Mouse (Mus musculus): ENCODE data around the gene Sec14l1. TPM values are rescaled to one million over a fixed set of nuclear protein-coding genes. Genes with fewer than 3 reads are reported as not detected.

Gene Sec14l1
- polyA plus RNA-seq, 1 experiment from 2014 or later, result 87.6 TPM

GRCm38 (mm10) chr11:117072128-117072527 lies 42.8 kb upstream of the Sec14l1 start:
- DNase-seq (ENCODE audit: low spot score) (peak; percentile 91), ATAC-seq (replicated peaks; ENCODE audit: low FRiP score, low read depth) (0 out of 2 replicates have a peak, but pooled peaks have one; percentile 6)
- Histone ChIP-seq H3K9me3 (replicated peaks; ENCODE audit: low read length) (no peaks in the 10 kb centered on the region), H3K36me3 (ENCODE audit: insufficient read depth, low read length) (no peaks in the 10 kb centered on the region), H3K4me2 (ENCODE audit: low read length) (no peak overlapping the region), H3K9ac (ENCODE audit: low read depth, low read length) (no peak overlapping the region), H3K27me3 (ENCODE audit: insufficient read depth, low read length) (no peaks in the 10 kb centered on the region), H3K4me3 (replicated peaks; ENCODE audit: low read depth, low read length) (no peak overlapping the region), H3K4me1 (replicated peaks; ENCODE audit: insufficient read depth, low read length) (peaks cover 1% of the 10 kb centered on the region; the same call in 1 of the 2 replicates), H3K27ac (no peak overlapping the region)
- under 1% methylated on average over 13 of the region's 13 CpGs for WGBS
- peak; percentile 97 for TF ChIP-seq CTCF (IDR thresholded peaks at IDR 0.05; ENCODE audit: low read depth)

GRCm38 (mm10) chr11:117073426-117073825 lies 41.5 kb upstream of the Sec14l1 start:
- Histone ChIP-seq H3K4me1 (replicated peaks; ENCODE audit: insufficient read depth, low read length) (peaks cover 9% of the 10 kb centered on the region), H3K27me3 (ENCODE audit: insufficient read depth, low read length) (no peaks in the 10 kb centered on the region), H3K36me3 (ENCODE audit: insufficient read depth, low read length) (peaks cover 4% of the 10 kb centered on the region; the same call in 1 of the 2 replicates), H3K9ac (ENCODE audit: low read depth, low read length) (no peak overlapping the region), H3K27ac (no peak overlapping the region), H3K9me3 (replicated peaks; ENCODE audit: low read length) (no peaks in the 10 kb centered on the region), H3K4me2 (ENCODE audit: low read length) (no peak overlapping the region), H3K4me3 (replicated peaks; ENCODE audit: low read depth, low read length) (no peak overlapping the region)
- ATAC-seq (replicated peaks; ENCODE audit: low FRiP score, low read depth) (no peak), DNase-seq (ENCODE audit: low spot score) (no peak)
- 93% methylated on average over 9 of the region's 9 CpGs for WGBS
- peak; percentile 37 for TF ChIP-seq CTCF (IDR thresholded peaks at IDR 0.05; ENCODE audit: low read depth)

GRCm38 (mm10) chr11:117076576-117077196 lies 38.3 kb upstream of the Sec14l1 start:
- ATAC-seq (replicated peaks; ENCODE audit: low FRiP score, low read depth) (peak; percentile 66), DNase-seq (ENCODE audit: low spot score) (peak; percentile 94)
- peak overlapping the region; percentile 86 for H3K4me3 ChIP-seq (replicated peaks; ENCODE audit: low read depth, low read length)
- no peaks in the 10 kb centered on the region for H3K9me3 ChIP-seq (replicated peaks; ENCODE audit: low read length)
- H3K4me2 ChIP-seq (ENCODE audit: low read length), result peak overlapping the region; percentile 80
- no peaks in the 10 kb centered on the region for H3K27me3 ChIP-seq (ENCODE audit: insufficient read depth, low read length)
- WGBS, result under 1% methylated on average over 54 of the region's 54 CpGs
- peaks cover 16% of the 10 kb centered on the region for H3K4me1 ChIP-seq (replicated peaks; ENCODE audit: insufficient read depth, low read length)
- peak overlapping the region; percentile 81 for H3K9ac ChIP-seq (ENCODE audit: low read depth, low read length)
- TF ChIP-seq CTCF (IDR thresholded peaks at IDR 0.05; ENCODE audit: low read depth), result peak; percentile 18; the same call in 1 of the 2 replicates
- peak overlapping the region; percentile 80 for H3K27ac ChIP-seq
- H3K36me3 ChIP-seq (ENCODE audit: insufficient read depth, low read length), result peaks cover 28% of the 10 kb centered on the region; the same call in 1 of the 2 replicates

- 5% methylated on average over 8 of the region's 8 CpGs for WGBS
Observed at GRCm38 (mm10) chr11:117077227-117077626, 37.7 kb upstream of the Sec14l1 start.

GRCm38 (mm10) chr11:117077902-117078301 lies 37.1 kb upstream of the Sec14l1 start:
- WGBS, result 81% methylated on average over 8 of the region's 8 CpGs
- no peak overlapping the region for H3K27ac ChIP-seq
- DNase-seq (ENCODE audit: low spot score), result no peak

More at GRCm38 (mm10) chr11:117077227-117077626, 37.7 kb upstream of the Sec14l1 start:
- Histone ChIP-seq H3K4me2 (ENCODE audit: low read length) (peak overlapping the region; percentile 80), H3K9ac (ENCODE audit: low read depth, low read length) (peak overlapping the region; percentile 81), H3K9me3 (replicated peaks; ENCODE audit: low read length) (no peaks in the 10 kb centered on the region), H3K36me3 (ENCODE audit: insufficient read depth, low read length) (peaks cover 28% of the 10 kb centered on the region; the same call in 1 of the 2 replicates), H3K4me1 (replicated peaks; ENCODE audit: insufficient read depth, low read length) (peaks cover 16% of the 10 kb centered on the region), H3K27ac (peak overlapping the region; percentile 80), H3K4me3 (replicated peaks; ENCODE audit: low read depth, low read length) (peak overlapping the region; percentile 86), H3K27me3 (ENCODE audit: insufficient read depth, low read length) (no peaks in the 10 kb centered on the region)
- no peak for ATAC-seq (replicated peaks; ENCODE audit: low FRiP score, low read depth)
- no peak for DNase-seq (ENCODE audit: low spot score)
- no peak for TF ChIP-seq CTCF (IDR thresholded peaks at IDR 0.05; ENCODE audit: low read depth)

GRCm38 (mm10) chr11:117078637-117079240 lies 36.2 kb upstream of the Sec14l1 start:
- Histone ChIP-seq H3K9me3 (replicated peaks; ENCODE audit: low read length) (no peaks in the 10 kb centered on the region), H3K4me3 (replicated peaks; ENCODE audit: low read depth, low read length) (no peak overlapping the region), H3K36me3 (ENCODE audit: insufficient read depth, low read length) (peaks cover 28% of the 10 kb centered on the region; the same call in 1 of the 2 replicates), H3K4me2 (ENCODE audit: low read length) (no peak overlapping the region), H3K9ac (ENCODE audit: low read depth, low read length) (no peak overlapping the region), H3K27me3 (ENCODE audit: insufficient read depth, low read length) (no peaks in the 10 kb centered on the region), H3K4me1 (replicated peaks; ENCODE audit: insufficient read depth, low read length) (peaks cover 16% of the 10 kb centered on the region), H3K27ac (no peak overlapping the region)
- 86% methylated on average over 12 of the region's 12 CpGs for WGBS
- no peak for TF ChIP-seq CTCF (IDR thresholded peaks at IDR 0.05; ENCODE audit: low read depth)
- no peak for DNase-seq (ENCODE audit: low spot score)
- ATAC-seq (replicated peaks; ENCODE audit: low FRiP score, low read depth), result no peak

More at GRCm38 (mm10) chr11:117077902-117078301, 37.1 kb upstream of the Sec14l1 start:
- TF ChIP-seq CTCF (IDR thresholded peaks at IDR 0.05; ENCODE audit: low read depth), result no peak
- peak overlapping the region; percentile 81; the same call in 1 of the 2 replicates for H3K9ac ChIP-seq (ENCODE audit: low read depth, low read length)
- H3K9me3 ChIP-seq (replicated peaks; ENCODE audit: low read length), result no peaks in the 10 kb centered on the region
- peaks cover 16% of the 10 kb centered on the region for H3K4me1 ChIP-seq (replicated peaks; ENCODE audit: insufficient read depth, low read length)
- H3K27me3 ChIP-seq (ENCODE audit: insufficient read depth, low read length), result no peaks in the 10 kb centered on the region
- H3K36me3 ChIP-seq (ENCODE audit: insufficient read depth, low read length), result peaks cover 28% of the 10 kb centered on the region; the same call in 1 of the 2 replicates
- no peak for ATAC-seq (replicated peaks; ENCODE audit: low FRiP score, low read depth)
- no peak overlapping the region; the same call in 1 of the 2 replicates for H3K4me3 ChIP-seq (replicated peaks; ENCODE audit: low read depth, low read length)
- H3K4me2 ChIP-seq (ENCODE audit: low read length), result peak overlapping the region; percentile 80

All from kidney, postnatal 0 days (tissue).